Mouse (Mus musculus) intestine, postnatal 0 days (tissue): Measurements from ENCODE around the gene Chuk. TPM values are rescaled to one million over a fixed set of nuclear protein-coding genes. Genes with fewer than 3 reads are reported as not detected.

ENCODE experiments used
- ATAC-seq: fragments of 200-750 bp; cut with Nextera tagmentation; 2 replicates; pipeline ENCODE4 v1.8.0; 2017; ENCODE audit warnings: mild to moderate bottlenecking, moderate TSS enrichment, moderate library complexity
- H3K27ac ChIP-seq: fragments of 300-500 bp; sonication (generic); 2 replicates; pipeline ENCODE4 v1.5.1; 2014; ENCODE audit warnings: mild to moderate bottlenecking, low read depth, low read length, moderate library complexity
- H3K27me3 ChIP-seq: fragments of 300-500 bp; sonication (generic); replicated peaks from 2 replicates; pipeline ENCODE4 v1.6.1; 2014; ENCODE audit warnings: low read length, mixed read lengths; ENCODE audit not compliant: control insufficient read depth, insufficient read depth
- H3K36me3 ChIP-seq: fragments of 300-500 bp; sonication (generic); 2 replicates; pipeline ENCODE4 v1.6.1; 2014; ENCODE audit warnings: mild to moderate bottlenecking, moderate library complexity; ENCODE audit not compliant: control insufficient read depth, insufficient read depth
- H3K4me1 ChIP-seq: fragments of 300-500 bp; sonication (generic); replicated peaks from 2 replicates; pipeline ENCODE4 v1.6.1; 2014; ENCODE audit warnings: antibody characterized with exemption, low read length, mixed read lengths; ENCODE audit not compliant: control insufficient read depth, insufficient read depth
- H3K4me2 ChIP-seq: fragments of 300-500 bp; sonication (generic); replicated peaks from 2 replicates; pipeline ENCODE4 v1.6.1; 2014; ENCODE audit warnings: low read depth, mild to moderate bottlenecking, moderate library complexity
- H3K4me3 ChIP-seq: fragments of 300-500 bp; sonication (generic); 2 replicates; pipeline ENCODE4 v1.5.1; 2014; ENCODE audit warnings: low read depth, low read length
- H3K9ac ChIP-seq: fragments of 300-500 bp; sonication (generic); 2 replicates; pipeline ENCODE4 v1.6.1; 2014; ENCODE audit warnings: mild to moderate bottlenecking, low read depth, low read length
- H3K9me3 ChIP-seq: fragments of 300-500 bp; sonication (generic); 2 replicates; pipeline ENCODE4 v1.6.1; 2016; ENCODE audit warnings: mixed run types; ENCODE audit not compliant: control insufficient read depth
- CTCF ChIP-seq: sonication (generic); IDR thresholded peaks from 2 replicates; pipeline ENCODE4 v1.5.1; 2016; ENCODE audit warnings: low read depth, mild to moderate bottlenecking, control low read depth, antibody characterized with exemption, moderate library complexity
- WGBS: fragments of 180-500 bp; shearing (Covaris S2); extraction: QIAGEN DNeasy Blood & Tissue Kit; methylation state at CpG from one replicate; pipeline ENCODE4 v1.1.7; 2014; 5-methylcytosine and 5-hydroxymethylcytosine counted together
- polyA plus RNA-seq: library from polyadenylated mRNA; unstranded; fragments of >200 nt; fragmentation: Nextera tagmentation; extraction: Ambion mirVana; gene quantifications from 2 replicates; pipeline ENCODE4 v1.2.1, GENCODE M21; 2015

The Chuk gene
- polyA plus RNA-seq, 1 experiment from 2014 or later = 41.2 TPM

- 81% methylated on average over 5 of the region's 5 CpGs for WGBS
- ATAC-seq = no peak
- H3K36me3 ChIP-seq = peaks cover 24% of the 10 kb centered on the region
- no peak overlapping the region for H3K27ac ChIP-seq
- no peak overlapping the region for H3K9ac ChIP-seq
- no peak overlapping the region for H3K4me2 ChIP-seq
- no peak overlapping the region for H3K4me3 ChIP-seq
- no peak for TF ChIP-seq CTCF
- 0 out of 2 replicates have a peak, but pooled peaks cover 4% of the 10 kb centered on the region for H3K4me1 ChIP-seq
- no peaks in the 10 kb centered on the region for H3K27me3 ChIP-seq
- no peaks in the 10 kb centered on the region for H3K9me3 ChIP-seq
These were observed 65.2 kb downstream of the Chuk start for GRCm38 (mm10) chr19:44042121-44042520.

- no peaks in the 10 kb centered on the region for H3K4me1 ChIP-seq
- no peaks in the 10 kb centered on the region for H3K9me3 ChIP-seq
- H3K27ac ChIP-seq = no peak overlapping the region
- ATAC-seq = no peak
- H3K27me3 ChIP-seq = no peaks in the 10 kb centered on the region
- no peak for TF ChIP-seq CTCF
- H3K4me3 ChIP-seq = no peak overlapping the region
- H3K9ac ChIP-seq = no peak overlapping the region
- 95% methylated on average over 5 of the region's 5 CpGs for WGBS
- H3K36me3 ChIP-seq = peaks cover 23% of the 10 kb centered on the region
- H3K4me2 ChIP-seq = no peak overlapping the region
These were observed 73.9 kb downstream of the Chuk start for GRCm38 (mm10) chr19:44033396-44033795.

GRCm38 (mm10) chr19:44032046-44032744, 75.1 kb downstream of the Chuk start:
- H3K36me3 ChIP-seq = peaks cover 15% of the 10 kb centered on the region
- no peaks in the 10 kb centered on the region for H3K27me3 ChIP-seq
- no peak for TF ChIP-seq CTCF
- ATAC-seq = no peak
- H3K4me2 ChIP-seq = no peak overlapping the region
- no peaks in the 10 kb centered on the region for H3K4me1 ChIP-seq
- no peak overlapping the region for H3K4me3 ChIP-seq
- peak overlapping the region; percentile 60 for H3K27ac ChIP-seq
- H3K9me3 ChIP-seq = no peaks in the 10 kb centered on the region
- 70% methylated on average over 11 of the region's 11 CpGs for WGBS
- H3K9ac ChIP-seq = no peak overlapping the region

- no peak for ATAC-seq
- no peaks in the 10 kb centered on the region for H3K9me3 ChIP-seq
- no peak for TF ChIP-seq CTCF
- WGBS = 64% methylated on average over 5 of the region's 5 CpGs
- H3K4me1 ChIP-seq = no peaks in the 10 kb centered on the region
- no peak overlapping the region for H3K4me2 ChIP-seq
- no peaks in the 10 kb centered on the region for H3K27me3 ChIP-seq
- no peak overlapping the region for H3K4me3 ChIP-seq
- H3K36me3 ChIP-seq = no peaks in the 10 kb centered on the region; the same call in 1 of the 2 replicates
- no peak overlapping the region for H3K27ac ChIP-seq
- no peak overlapping the region for H3K9ac ChIP-seq
These were observed 77.3 kb downstream of the Chuk start for GRCm38 (mm10) chr19:44030024-44030423.

- no peaks in the 10 kb centered on the region for H3K9me3 ChIP-seq
- H3K27ac ChIP-seq = no peak within 1 kb of the TSS
- no peak for ATAC-seq
- no peak for TF ChIP-seq CTCF
- H3K36me3 ChIP-seq = no peaks in the 10 kb centered on the region; the same call in 1 of the 2 replicates
- WGBS = 83% methylated on average over 6 of the region's 8 CpGs
- H3K4me1 ChIP-seq = no peaks in the 10 kb centered on the region
- H3K9ac ChIP-seq = no peak within 1 kb of the TSS
- no peaks in the 10 kb centered on the region for H3K27me3 ChIP-seq
- no peak within 1 kb of the TSS for H3K4me3 ChIP-seq
- H3K4me2 ChIP-seq = no peak within 1 kb of the TSS
These were observed 78.3 kb downstream of the Chuk start, which contains the start of gene Cyp2c23 for GRCm38 (mm10) chr19:44028972-44029371. Gene Cyp2c23 (minus strand): TSS chr19:44029208.

- 78% methylated on average over 8 of the region's 8 CpGs for WGBS
- Histone ChIP-seq H3K27ac (no peak overlapping the region), H3K4me1 (peaks cover 4% of the 10 kb centered on the region; the same call in 1 of the 2 replicates), H3K4me2 (no peak overlapping the region), H3K9ac (no peak overlapping the region), H3K27me3 (no peaks in the 10 kb centered on the region), H3K9me3 (no peaks in the 10 kb centered on the region), H3K36me3 (no peaks in the 10 kb centered on the region), H3K4me3 (no peak overlapping the region)
- no peak for TF ChIP-seq CTCF
- ATAC-seq = no peak
These were observed 80.2 kb downstream of the Chuk start for GRCm38 (mm10) chr19:44026956-44027530.
